Mouse (Mus musculus) lung, embryonic 16.5 days (tissue): Measurements from ENCODE around the gene Tmem50b. TPM values are rescaled to one million over a fixed set of nuclear protein-coding genes. Genes with fewer than 3 reads are reported as not detected.
A peak's percentile ranks its signal among the peaks of the same experiment; 100 is the strongest.

Source experiments
- ATAC-seq: fragments of 200-750 bp; cut with Nextera tagmentation; 2 replicates; pipeline ENCODE4 v1.8.0; 2017; ENCODE audit warnings: low read depth, mild to moderate bottlenecking, moderate library complexity
- H3K27ac ChIP-seq: fragments of 300-500 bp; sonication (generic); 2 replicates; pipeline ENCODE4 v1.5.1; 2014; ENCODE audit warnings: mild to moderate bottlenecking, control low read depth, low read length
- H3K27me3 ChIP-seq: fragments of 300-500 bp; sonication (generic); 2 replicates; pipeline ENCODE4 v1.6.1; 2014; ENCODE audit warnings: low read depth, low read length, mixed read lengths; ENCODE audit not compliant: control insufficient read depth, insufficient read depth
- H3K36me3 ChIP-seq: fragments of 300-500 bp; sonication (generic); 2 replicates; pipeline ENCODE4 v1.6.1; 2014; ENCODE audit warnings: low read length; ENCODE audit not compliant: control insufficient read depth, insufficient read depth
- H3K4me1 ChIP-seq: fragments of 300-500 bp; sonication (generic); replicated peaks from 2 replicates; pipeline ENCODE4 v1.6.1; 2014; ENCODE audit warnings: low read length, mixed read lengths; ENCODE audit not compliant: control insufficient read depth, insufficient read depth
- H3K4me2 ChIP-seq: fragments of 300-500 bp; sonication (generic); 2 replicates; pipeline ENCODE4 v1.6.1; 2014; ENCODE audit warnings: low read depth, low read length, control low read depth
- H3K4me3 ChIP-seq: fragments of 300-500 bp; sonication (generic); 2 replicates; pipeline ENCODE4 v1.5.1; 2014; ENCODE audit warnings: mild to moderate bottlenecking, low read length, control low read depth
- H3K9ac ChIP-seq: fragments of 300-500 bp; sonication (generic); 2 replicates; pipeline ENCODE4 v1.6.1; 2014; ENCODE audit warnings: low read length, control low read depth
- H3K9me3 ChIP-seq: fragments of 300-500 bp; sonication (generic); 2 replicates; pipeline ENCODE4 v1.6.1; 2016; ENCODE audit warnings: low read length; ENCODE audit not compliant: control insufficient read depth
- WGBS: fragments of 180-500 bp; shearing (Covaris S2); extraction: QIAGEN DNeasy Blood & Tissue Kit; methylation state at CpG from one replicate; pipeline ENCODE4 v1.1.7; 2014; 5-methylcytosine and 5-hydroxymethylcytosine counted together
- polyA plus RNA-seq: library from polyadenylated mRNA; unstranded; fragments of >200 nt; fragmentation: Nextera tagmentation; extraction: Ambion mirVana; gene quantifications from 2 replicates; pipeline ENCODE4 v1.2.1, GENCODE M21; 2015

Tmem50b gene
- polyA plus RNA-seq, 1 experiment from 2014 or later, result 55.4 TPM

GRCm38 (mm10) chr16:91549616-91550015 is 48.0 kb downstream of the Tmem50b start:
- Histone ChIP-seq H3K4me3 (no peak overlapping the region), H3K4me1 (peaks cover 45% of the 10 kb centered on the region), H3K27me3 (no peaks in the 10 kb centered on the region), H3K4me2 (no peak overlapping the region), H3K9me3 (no peaks in the 10 kb centered on the region), H3K9ac (no peak overlapping the region), H3K27ac (no peak overlapping the region), H3K36me3 (no peaks in the 10 kb centered on the region)
- ATAC-seq, result no peak
- whole genome bisulfite sequencing, result 69% methylated on average over 5 of the region's 5 CpGs

DNA sequence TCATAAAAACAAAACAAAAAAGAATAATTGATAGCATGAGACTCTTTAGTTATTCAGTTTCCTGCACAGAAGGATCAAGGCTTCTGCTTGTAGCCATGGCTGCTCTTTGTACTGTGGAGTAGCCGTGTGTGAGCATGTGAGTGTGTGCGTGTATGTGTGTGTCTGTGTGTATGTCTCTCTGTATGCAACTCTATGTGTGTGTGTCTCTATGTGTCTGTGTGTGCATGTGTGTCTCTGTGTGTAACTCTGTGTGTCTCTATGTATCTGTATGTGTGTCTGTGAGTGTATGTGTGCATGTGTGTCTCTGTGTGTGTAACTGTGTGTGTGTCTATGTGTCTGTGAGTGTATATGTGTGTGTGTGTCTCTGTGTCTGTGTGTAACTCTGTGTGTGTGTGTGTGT is 48.6 kb downstream of the Tmem50b start:
- no peak overlapping the region for H3K9ac ChIP-seq
- peak overlapping the region; percentile 30 for H3K4me3 ChIP-seq
- H3K4me2 ChIP-seq, result peak overlapping the region; percentile 41
- WGBS, result 78% methylated on average over 2 of the region's 2 CpGs
- ATAC-seq, result no peak
- peak overlapping the region; percentile 20; the same call in 1 of the 2 replicates for H3K27ac ChIP-seq
- no peaks in the 10 kb centered on the region for H3K9me3 ChIP-seq
- no peaks in the 10 kb centered on the region for H3K36me3 ChIP-seq
- peaks cover 43% of the 10 kb centered on the region for H3K4me1 ChIP-seq
- no peaks in the 10 kb centered on the region for H3K27me3 ChIP-seq

- Histone ChIP-seq H3K27ac (peak overlapping the region; percentile 20; the same call in 1 of the 2 replicates), H3K4me3 (peak overlapping the region; percentile 30)
These were observed 49.0 kb downstream of the Tmem50b start for GRCm38 (mm10) chr16:91548586-91548985.

GRCm38 (mm10) chr16:91547974-91548373 is 49.6 kb downstream of the Tmem50b start:
- Histone ChIP-seq H3K27ac (no peak overlapping the region), H3K4me2 (peak overlapping the region; percentile 75), H3K36me3 (no peaks in the 10 kb centered on the region), H3K4me3 (peak overlapping the region; percentile 79), H3K4me1 (peaks cover 33% of the 10 kb centered on the region), H3K27me3 (no peaks in the 10 kb centered on the region), H3K9me3 (no peaks in the 10 kb centered on the region), H3K9ac (peak overlapping the region; percentile 94)
- WGBS, result 38% methylated on average over 5 of the region's 5 CpGs
- ATAC-seq, result no peak

More at GRCm38 (mm10) chr16:91548586-91548985, 49.0 kb downstream of the Tmem50b start:
- Histone ChIP-seq H3K36me3 (no peaks in the 10 kb centered on the region), H3K9ac (no peak overlapping the region), H3K27me3 (no peaks in the 10 kb centered on the region), H3K9me3 (no peaks in the 10 kb centered on the region), H3K4me2 (peak overlapping the region; percentile 41), H3K4me1 (peaks cover 39% of the 10 kb centered on the region)
- no peak for ATAC-seq
- WGBS, result 41% methylated on average over 5 of the region's 5 CpGs

DNA sequence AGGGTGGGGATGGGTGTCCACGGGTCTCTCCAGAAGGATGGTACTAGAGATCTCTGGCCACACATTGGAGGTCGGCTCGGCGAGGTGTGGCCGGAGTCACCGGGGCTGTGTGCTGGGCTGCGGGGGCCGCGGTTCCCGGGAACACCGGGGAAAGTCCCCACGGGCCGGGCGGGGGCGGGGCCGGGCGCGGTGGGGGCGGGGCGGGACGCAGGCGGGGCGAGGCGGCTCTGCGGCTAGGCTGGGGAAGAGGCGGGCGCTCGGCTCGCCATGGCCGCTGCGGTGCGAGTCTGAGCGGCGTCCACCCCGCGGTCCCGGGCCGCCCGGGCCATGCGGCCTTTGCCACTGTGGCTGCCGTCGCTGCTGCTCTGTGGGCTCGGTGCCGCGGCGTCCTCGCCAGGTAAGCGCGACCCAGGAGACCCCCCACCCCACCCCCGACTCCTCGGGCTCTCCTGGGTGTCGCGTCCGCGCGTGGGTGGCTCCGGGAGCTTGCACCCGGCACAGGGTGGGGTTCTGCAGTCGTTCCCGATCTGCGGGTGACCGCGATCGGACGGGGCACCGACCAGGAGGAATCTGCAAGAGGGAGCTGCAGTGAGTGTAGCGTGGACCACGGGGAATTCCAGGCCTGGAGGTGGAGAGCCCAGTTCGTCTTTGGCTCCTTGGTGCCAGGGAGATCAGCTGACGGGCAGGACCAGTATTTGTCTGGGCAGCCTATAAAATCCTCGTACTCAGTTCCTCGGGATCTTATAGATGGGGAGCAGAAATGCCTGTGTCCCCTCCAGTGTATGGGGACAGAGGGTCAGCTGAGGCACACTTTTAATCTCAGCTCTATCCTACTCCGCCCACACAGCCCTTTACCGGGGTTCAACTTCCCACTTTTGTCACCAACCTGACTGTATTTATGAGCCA is 50.5 kb downstream of the Tmem50b start, which contains the start of gene Ifngr2:
Gene Ifngr2, plus strand, starts transcription at position 237 of the 906 bp plus-strand sequence.
- H3K4me1 ChIP-seq, result peaks cover 32% of the 10 kb centered on the region
- peak; percentile 94 for ATAC-seq
- H3K27me3 ChIP-seq, result no peaks in the 10 kb centered on the region
- H3K9me3 ChIP-seq, result no peaks in the 10 kb centered on the region
- H3K36me3 ChIP-seq, result no peaks in the 10 kb centered on the region
- peak within 1 kb of the TSS; percentile 79 for H3K4me3 ChIP-seq
- peak within 1 kb of the TSS; percentile 94 for H3K9ac ChIP-seq
- H3K27ac ChIP-seq, result peak within 1 kb of the TSS; percentile 79
- peak within 1 kb of the TSS; percentile 75 for H3K4me2 ChIP-seq
- WGBS, result under 1% methylated on average over 61 of the region's 74 CpGs

DNA sequence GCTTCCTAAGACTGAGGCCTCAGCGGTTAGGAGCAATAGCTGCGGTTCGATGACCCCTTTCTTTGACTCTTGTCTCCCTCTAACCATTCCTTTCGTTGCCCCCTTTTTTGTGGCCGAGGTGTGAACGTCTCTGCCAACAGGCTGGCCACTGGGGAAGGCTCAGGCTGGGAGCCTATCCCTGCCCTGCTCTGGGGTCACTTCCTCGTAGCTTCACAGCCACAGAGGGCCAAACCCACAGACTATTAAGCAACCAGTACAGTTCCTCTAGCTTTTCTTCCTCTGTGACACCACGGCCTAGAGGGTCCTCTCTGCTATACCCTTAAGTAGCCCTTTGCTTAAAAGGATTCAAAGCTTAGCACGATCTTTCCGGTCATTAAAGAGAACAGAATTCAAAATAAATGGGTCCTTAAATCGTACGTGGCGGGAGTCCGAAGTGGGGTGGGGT is 51.2 kb downstream of the Tmem50b start:
- Histone ChIP-seq H3K9me3 (no peaks in the 10 kb centered on the region), H3K27me3 (no peaks in the 10 kb centered on the region), H3K4me1 (peaks cover 31% of the 10 kb centered on the region), H3K9ac (peak overlapping the region; percentile 94), H3K36me3 (no peaks in the 10 kb centered on the region), H3K4me2 (peak overlapping the region; percentile 75), H3K27ac (peak overlapping the region; percentile 79), H3K4me3 (peak overlapping the region; percentile 79)
- 16% methylated on average over 14 of the region's 14 CpGs for WGBS
- ATAC-seq, result peak; percentile 72

DNA sequence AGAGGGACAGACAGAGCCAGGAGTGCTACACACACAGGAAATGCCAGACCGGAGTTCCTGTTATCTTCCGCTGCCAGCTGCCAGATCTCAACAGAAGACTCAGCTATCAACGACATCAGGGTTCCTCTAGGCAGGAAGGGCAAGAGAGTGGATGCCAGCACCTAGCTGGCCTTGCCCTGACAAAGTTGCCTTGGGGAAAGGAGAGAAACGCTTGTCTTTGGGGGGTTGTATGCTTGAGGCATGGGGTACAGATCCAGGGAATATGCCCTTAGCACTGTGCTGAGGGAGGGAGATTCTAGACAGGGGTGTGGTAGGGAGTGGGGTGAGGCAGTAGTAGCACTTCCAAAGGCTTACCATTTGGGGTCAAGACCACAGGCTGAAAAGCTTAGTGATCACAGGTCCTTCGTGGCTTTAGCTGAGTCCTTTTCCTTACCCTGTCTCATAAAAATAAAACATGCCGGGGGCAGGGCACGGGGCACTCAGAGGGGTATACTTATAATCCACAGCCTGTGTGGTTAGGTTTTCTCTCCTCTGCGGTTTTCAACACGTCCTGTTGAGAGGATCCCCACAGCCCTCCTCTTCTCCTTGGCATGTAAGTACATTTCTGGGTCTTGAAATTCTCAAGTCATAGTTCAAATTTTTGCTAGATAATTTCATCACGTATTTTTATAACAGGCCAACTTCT is 51.9 kb downstream of the Tmem50b start:
- no peak overlapping the region; the same call in 1 of the 2 replicates for H3K9ac ChIP-seq

GRCm38 (mm10) chr16:91543619-91544018 is 54.0 kb downstream of the Tmem50b start:
- no peak overlapping the region for H3K4me3 ChIP-seq
- no peaks in the 10 kb centered on the region for H3K9me3 ChIP-seq
- H3K36me3 ChIP-seq, result no peaks in the 10 kb centered on the region
- no peak for ATAC-seq
- WGBS, result 78% methylated on average over 1 of the region's 1 CpGs
- H3K27me3 ChIP-seq, result no peaks in the 10 kb centered on the region
- no peak overlapping the region for H3K4me2 ChIP-seq
- H3K27ac ChIP-seq, result no peak overlapping the region
- H3K4me1 ChIP-seq, result peaks cover 22% of the 10 kb centered on the region
- H3K9ac ChIP-seq, result no peak overlapping the region

More for the DNA sequence above, 51.9 kb downstream of the Tmem50b start:
- H3K4me1 ChIP-seq, result peaks cover 29% of the 10 kb centered on the region
- H3K27me3 ChIP-seq, result no peaks in the 10 kb centered on the region
- H3K9me3 ChIP-seq, result no peaks in the 10 kb centered on the region
- 52% methylated on average over 10 of the region's 10 CpGs for whole genome bisulfite sequencing
- ATAC-seq, result no peak
- H3K4me2 ChIP-seq, result peak overlapping the region; percentile 75
- H3K36me3 ChIP-seq, result no peaks in the 10 kb centered on the region
- peak overlapping the region; percentile 79 for H3K27ac ChIP-seq
- no peak overlapping the region for H3K4me3 ChIP-seq

- 27% methylated on average over 10 of the region's 10 CpGs for WGBS
- Histone ChIP-seq H3K27me3 (no peaks in the 10 kb centered on the region), H3K9ac (no peak overlapping the region), H3K4me1 (peaks cover 16% of the 10 kb centered on the region), H3K27ac (no peak overlapping the region), H3K4me3 (no peak overlapping the region), H3K9me3 (no peaks in the 10 kb centered on the region), H3K36me3 (no peaks in the 10 kb centered on the region), H3K4me2 (peak overlapping the region; percentile 9; the same call in 1 of the 2 replicates)
- ATAC-seq, result no peak
These were observed 56.0 kb downstream of the Tmem50b start for GRCm38 (mm10) chr16:91541573-91542081.
